Mouse (Mus musculus): ENCODE measurements around the gene Tsga10ip. TPM values are rescaled to one million over a fixed set of nuclear protein-coding genes. Genes with fewer than 3 reads are reported as not detected.
"Not testable (repeated sequence)": the region's sequence is repeated elsewhere in the genome, so short reads cannot be mapped to it uniquely, and the experiment has no call there.

Tsga10ip gene
- polyA plus RNA-seq, 1 experiment = 2.6 TPM

GRCm38 (mm10) chr19:5356080-5356479 lies 46.2 kb downstream of the Tsga10ip start:
- H3K4me1 ChIP-seq = peaks cover 6% of the 10 kb centered on the region
- no peaks in the 10 kb centered on the region for H3K9me3 ChIP-seq
- no peaks in the 10 kb centered on the region for H3K36me3 ChIP-seq (replicated peaks; ENCODE audit: low read length)
- peaks cover 16% of the 10 kb centered on the region for H3K27me3 ChIP-seq (replicated peaks)
- no peak overlapping the region for H3K4me3 ChIP-seq (replicated peaks)
- TF ChIP-seq GATA1 (IDR thresholded peaks at IDR 0.05; ENCODE audit: borderline replicate concordance, low read length) (no peak), FLI1 (IDR thresholded peaks at IDR 0.05; ENCODE audit: low read length) (no peak)

DNA sequence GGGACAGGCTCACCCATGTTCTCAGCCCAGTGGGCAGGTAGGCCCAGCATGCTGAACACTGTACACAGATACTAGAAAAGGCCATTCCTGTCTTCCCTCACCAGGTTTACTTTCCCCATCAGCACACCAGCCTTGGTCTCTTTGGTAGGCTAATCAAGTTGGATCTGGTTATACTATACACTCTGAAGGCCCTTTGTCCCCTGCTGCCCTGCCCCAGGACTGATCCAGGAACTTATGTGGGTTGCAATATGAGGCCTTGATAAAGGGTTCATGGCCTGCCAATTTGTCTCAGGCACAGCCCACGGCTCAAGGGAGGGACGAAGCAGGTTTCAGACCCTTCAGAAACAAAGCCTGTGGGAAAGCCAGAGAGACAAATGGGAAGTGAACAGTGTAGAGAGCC lies 48.7 kb downstream of the Tsga10ip start:
- TF ChIP-seq FLI1 (IDR thresholded peaks at IDR 0.05; ENCODE audit: low read length) (no peak), GATA1 (IDR thresholded peaks at IDR 0.05; ENCODE audit: borderline replicate concordance, low read length) (no peak)
- Histone ChIP-seq H3K9me3 (no peaks in the 10 kb centered on the region), H3K4me1 (peaks cover 15% of the 10 kb centered on the region), H3K4me3 (replicated peaks) (no peak overlapping the region), H3K27me3 (replicated peaks) (peaks cover 27% of the 10 kb centered on the region), H3K36me3 (replicated peaks; ENCODE audit: low read length) (no peaks in the 10 kb centered on the region)

GRCm38 (mm10) chr19:5349502-5349873 lies 52.8 kb downstream of the Tsga10ip start, which contains the start of gene Cst6:
TSS of gene Cst6 (minus strand) at chr19:5349574.
- Histone ChIP-seq H3K4me1 (peaks cover 22% of the 10 kb centered on the region), H3K27me3 (replicated peaks) (peaks cover 59% of the 10 kb centered on the region), H3K4me3 (replicated peaks) (peak within 1 kb of the TSS; percentile 92)
- H3K9me3 ChIP-seq; H3K36me3 ChIP-seq (replicated peaks; ENCODE audit: low read length): not testable (repeated sequence)

DNA sequence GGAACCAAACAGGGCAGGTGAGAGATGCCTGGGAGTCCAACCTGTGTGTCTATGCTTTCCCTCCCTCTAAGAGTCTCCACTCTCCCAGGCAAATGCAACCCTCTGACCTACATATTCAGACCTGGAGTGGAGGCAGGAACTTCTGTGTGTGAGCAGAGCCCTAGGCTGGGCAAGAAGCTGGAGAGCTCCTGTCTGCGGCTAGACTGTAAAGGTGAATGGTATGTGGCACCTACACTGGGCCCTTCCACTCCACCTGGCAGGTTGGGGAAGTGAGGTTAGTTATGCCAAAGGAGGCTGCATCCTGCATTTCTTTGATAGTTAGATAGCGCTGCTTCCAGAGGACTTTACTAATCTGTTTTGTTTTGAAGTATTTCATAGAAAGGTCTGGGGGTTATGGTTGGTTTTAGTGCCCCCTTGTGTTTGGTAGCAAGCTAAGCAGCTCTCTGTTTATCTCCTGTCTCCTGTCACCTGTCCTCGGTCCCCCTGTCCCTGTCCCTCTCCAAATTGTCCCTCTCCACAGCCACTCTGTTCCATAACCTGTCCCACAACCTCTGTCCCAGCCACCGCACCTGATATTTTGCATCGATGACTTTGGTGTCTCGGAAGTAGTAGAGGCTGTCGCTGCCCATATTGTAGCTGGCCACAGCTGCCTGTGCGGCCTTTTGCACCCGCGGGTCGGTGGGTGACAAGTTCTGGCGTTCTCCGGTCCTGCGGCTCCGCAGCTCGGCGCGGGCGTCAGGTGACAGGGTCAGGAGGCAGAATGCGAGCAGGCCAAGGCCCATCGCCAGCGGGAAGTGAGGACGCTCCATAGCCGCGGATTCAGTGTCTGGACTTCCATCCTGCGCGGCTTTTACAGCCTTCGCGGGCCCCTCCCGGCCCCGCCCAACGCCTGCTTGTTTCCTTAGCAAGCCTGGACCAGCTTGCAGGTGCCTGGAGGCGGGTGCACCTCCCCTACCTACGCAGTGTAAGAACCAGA lies 53.5 kb downstream of the Tsga10ip start:
- Histone ChIP-seq H3K9me3 (no peaks in the 10 kb centered on the region), H3K27me3 (replicated peaks) (peaks cover 65% of the 10 kb centered on the region), H3K4me1 (peaks cover 22% of the 10 kb centered on the region), H3K4me3 (replicated peaks) (peak overlapping the region; percentile 92), H3K36me3 (replicated peaks; ENCODE audit: low read length) (no peaks in the 10 kb centered on the region)
- TF ChIP-seq GATA1 (IDR thresholded peaks at IDR 0.05; ENCODE audit: borderline replicate concordance, low read length) = no peak
- no peak for TF ChIP-seq FLI1 (IDR thresholded peaks at IDR 0.05; ENCODE audit: low read length)

- peaks cover 22% of the 10 kb centered on the region for H3K4me1 ChIP-seq
- no peaks in the 10 kb centered on the region for H3K9me3 ChIP-seq
- no peaks in the 10 kb centered on the region for H3K36me3 ChIP-seq (replicated peaks; ENCODE audit: low read length)
- TF ChIP-seq GATA1 (IDR thresholded peaks at IDR 0.05; ENCODE audit: borderline replicate concordance, low read length) (no peak), FLI1 (IDR thresholded peaks at IDR 0.05; ENCODE audit: low read length) (no peak)
- peaks cover 65% of the 10 kb centered on the region for H3K27me3 ChIP-seq (replicated peaks)
- H3K4me3 ChIP-seq (replicated peaks) = no peak overlapping the region
Observed at GRCm38 (mm10) chr19:5348064-5348463, 54.3 kb downstream of the Tsga10ip start.

DNA sequence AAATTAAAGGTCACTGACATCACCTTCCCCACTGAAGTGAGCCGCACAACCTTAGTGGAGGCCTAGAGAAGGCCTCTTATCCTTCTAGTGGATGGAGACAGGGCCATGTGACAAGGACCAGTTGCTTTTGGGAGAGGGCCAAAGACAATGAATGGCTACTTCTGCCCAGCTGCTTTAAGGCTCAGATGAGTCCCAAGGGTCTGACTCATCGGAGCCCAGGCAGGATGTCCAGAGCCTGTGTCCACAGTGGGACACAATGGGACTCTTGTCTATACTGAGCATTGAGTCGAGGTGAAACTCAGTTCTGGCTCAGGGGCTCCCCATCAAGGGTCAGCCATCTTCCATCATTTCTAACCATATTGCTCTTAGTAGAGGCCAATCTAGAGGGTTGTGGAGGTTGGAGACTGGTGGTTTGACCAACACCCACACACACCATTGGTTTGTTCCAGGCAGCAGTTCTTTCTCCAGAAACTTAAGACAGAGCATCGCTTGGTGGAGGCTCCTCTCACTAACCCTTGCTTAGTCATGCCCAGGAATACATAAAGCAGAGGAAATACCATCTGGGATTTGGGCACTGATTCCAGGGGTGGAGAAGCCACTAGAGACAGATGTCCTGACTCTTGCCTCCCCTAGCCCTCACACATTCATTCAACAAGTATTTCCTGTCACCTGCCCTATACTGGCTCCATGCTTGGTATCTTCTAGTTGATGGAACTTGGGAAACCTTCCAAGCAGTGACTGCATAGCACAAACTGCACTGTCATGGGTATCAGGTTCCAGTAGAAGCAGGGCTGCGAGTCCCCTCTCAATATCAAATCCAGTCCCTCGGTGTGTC lies 56.8 kb downstream of the Tsga10ip start:
- Histone ChIP-seq H3K36me3 (replicated peaks; ENCODE audit: low read length) (no peaks in the 10 kb centered on the region), H3K27me3 (replicated peaks) (peaks cover 70% of the 10 kb centered on the region), H3K4me3 (replicated peaks) (no peak overlapping the region), H3K4me1 (peaks cover 22% of the 10 kb centered on the region), H3K9me3 (no peaks in the 10 kb centered on the region)
- TF ChIP-seq FLI1 (IDR thresholded peaks at IDR 0.05; ENCODE audit: low read length) = no peak
- TF ChIP-seq GATA1 (IDR thresholded peaks at IDR 0.05; ENCODE audit: borderline replicate concordance, low read length) = no peak

DNA sequence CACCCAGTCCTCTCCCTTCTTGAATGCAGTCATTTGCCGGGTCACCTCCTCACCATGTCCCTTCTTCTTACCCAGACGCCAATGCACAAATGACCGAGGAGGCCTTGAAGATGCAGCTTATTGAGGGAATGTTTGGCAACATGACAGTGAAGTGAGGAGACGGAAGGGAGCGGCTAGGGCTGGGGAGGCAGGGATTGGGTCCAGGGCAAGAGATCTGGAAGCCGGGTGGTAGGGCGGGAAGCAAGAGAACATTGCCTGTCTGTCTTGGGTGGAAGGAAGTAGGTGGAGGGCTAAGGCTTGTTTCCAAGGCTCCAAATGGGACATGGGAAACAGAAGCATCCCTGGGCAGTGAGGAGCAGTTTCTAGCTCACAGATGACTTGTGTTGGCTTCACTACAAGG lies 61.0 kb downstream of the Tsga10ip start:
- Histone ChIP-seq H3K27me3 (replicated peaks) (peaks cover 59% of the 10 kb centered on the region), H3K36me3 (replicated peaks; ENCODE audit: low read length) (no peaks in the 10 kb centered on the region), H3K4me3 (replicated peaks) (no peak overlapping the region), H3K9me3 (no peaks in the 10 kb centered on the region), H3K4me1 (peaks cover 11% of the 10 kb centered on the region)
- TF ChIP-seq GATA1 (IDR thresholded peaks at IDR 0.05; ENCODE audit: borderline replicate concordance, low read length) = no peak
- TF ChIP-seq FLI1 (IDR thresholded peaks at IDR 0.05; ENCODE audit: low read length) = no peak

Other genes with a start within 250 kb of the Tsga10ip start
- gene Pacs1, start 129.4 kb downstream of the Tsga10ip start, polyA plus RNA-seq (2012; ENCODE audit: insufficient read depth, low replicate concordance) = 40.2 and 130 TPM in 2 replicates
- 158 and 268 TPM in 2 replicates for gene Sf3b2, start 107.1 kb downstream of the Tsga10ip start, polyA plus RNA-seq (2012; ENCODE audit: insufficient read depth, low replicate concordance)
- not detected in 2 replicates for gene Gal3st3, start 104.2 kb downstream of the Tsga10ip start, polyA plus RNA-seq (2012; ENCODE audit: insufficient read depth, low replicate concordance)
- not detected in 2 replicates for gene Catsper1, start 66.8 kb downstream of the Tsga10ip start, polyA plus RNA-seq (2012; ENCODE audit: insufficient read depth, low replicate concordance)
- 0.54 and 9.2 TPM in 2 replicates for gene Cst6, start 53.0 kb downstream of the Tsga10ip start, polyA plus RNA-seq (2012; ENCODE audit: insufficient read depth, low replicate concordance)
- 4.8 and 48.1 TPM in 2 replicates for gene Eif1ad, start 35.8 kb downstream of the Tsga10ip start, polyA plus RNA-seq (2012; ENCODE audit: insufficient read depth, low replicate concordance)
- gene Banf1, start 35.4 kb downstream of the Tsga10ip start, polyA plus RNA-seq (2012; ENCODE audit: insufficient read depth, low replicate concordance) = 21.6 and 178 TPM in 2 replicates
- 44.3 and 152 TPM in 2 replicates for gene Sart1, start 13.8 kb downstream of the Tsga10ip start, polyA plus RNA-seq (2012; ENCODE audit: insufficient read depth, low replicate concordance)
- 369 and 449 TPM in 2 replicates for gene Drap1, start 22.5 kb upstream of the Tsga10ip start, polyA plus RNA-seq (2012; ENCODE audit: insufficient read depth, low replicate concordance)
- 100 and 136 TPM in 2 replicates for gene AI837181, start 22.6 kb upstream of the Tsga10ip start, polyA plus RNA-seq (2012; ENCODE audit: insufficient read depth, low replicate concordance)
- gene Fosl1, start 45.0 kb upstream of the Tsga10ip start, polyA plus RNA-seq (2012; ENCODE audit: insufficient read depth, low replicate concordance) = 4.3 TPM in 1 of 2 replicates, not detected in the other
- gene Ccdc85b, start 55.4 kb upstream of the Tsga10ip start, polyA plus RNA-seq (2012; ENCODE audit: insufficient read depth, low replicate concordance) = 4.9 and 12.3 TPM in 2 replicates
- 25.9 and 134 TPM in 2 replicates for gene Fibp, start 58.1 kb upstream of the Tsga10ip start, polyA plus RNA-seq (2012; ENCODE audit: insufficient read depth, low replicate concordance)
- gene Ctsw, start 66.0 kb upstream of the Tsga10ip start, polyA plus RNA-seq (2012; ENCODE audit: insufficient read depth, low replicate concordance) = not detected in 2 replicates
- 2.0 TPM in 1 of 2 replicates, not detected in the other for gene Efemp2, start 71.4 kb upstream of the Tsga10ip start, polyA plus RNA-seq (2012; ENCODE audit: insufficient read depth, low replicate concordance)
- gene Mus81, start 85.9 kb upstream of the Tsga10ip start, polyA plus RNA-seq (2012; ENCODE audit: insufficient read depth, low replicate concordance) = 40.1 and 41.1 TPM in 2 replicates
- gene Cfl1, start 87.9 kb upstream of the Tsga10ip start, polyA plus RNA-seq (2012; ENCODE audit: insufficient read depth, low replicate concordance) = 2,588 and 4,768 TPM in 2 replicates
- not detected in 2 replicates for gene 1700020D05Rik, start 101.3 kb upstream of the Tsga10ip start, polyA plus RNA-seq (2012; ENCODE audit: insufficient read depth, low replicate concordance)
- gene Snx32, start 108.0 kb upstream of the Tsga10ip start, polyA plus RNA-seq (2012; ENCODE audit: insufficient read depth, low replicate concordance) = 3.6 and 4.0 TPM in 2 replicates
- not detected in 2 replicates for gene Ovol1, start 158.1 kb upstream of the Tsga10ip start, polyA plus RNA-seq (2012; ENCODE audit: insufficient read depth, low replicate concordance)
- 23.7 and 35.2 TPM in 2 replicates for gene Ap5b1, start 165.5 kb upstream of the Tsga10ip start, polyA plus RNA-seq (2012; ENCODE audit: insufficient read depth, low replicate concordance)
- 356 and 520 TPM in 2 replicates for gene Rnaseh2c, start 199.3 kb upstream of the Tsga10ip start, polyA plus RNA-seq (2012; ENCODE audit: insufficient read depth, low replicate concordance)
- gene Kat5, start 207.7 kb upstream of the Tsga10ip start, polyA plus RNA-seq (2012; ENCODE audit: insufficient read depth, low replicate concordance) = 26.7 and 57.5 TPM in 2 replicates
- 105 and 119 TPM in 2 replicates for gene Rela, start 235.0 kb upstream of the Tsga10ip start, polyA plus RNA-seq (2012; ENCODE audit: insufficient read depth, low replicate concordance)